Mouse (Mus musculus) CH12.LX (cell line): ENCODE measurements at regions not wholly inside any gene's neighbourhood (a gene's known extent, or its start where the extent isn't known, plus 50 kb on each side); places are given as distances from the start of the nearest gene placed in this dataset.

Source experiments
- GABPA ChIP-seq: IDR thresholded peaks from 2 replicates; pipeline ENCODE4 v1.6.1; 2012; ENCODE audit warnings: low read depth, low read length, improper control_type of control experiment, inconsistent platforms; ENCODE audit not compliant: insufficient replicate concordance
- MYC ChIP-seq: IDR thresholded peaks from 2 replicates; pipeline ENCODE4 v1.6.1; 2011; ENCODE audit warnings: low read depth, mild to moderate bottlenecking, improper control_type of control experiment, low read length

DNA sequence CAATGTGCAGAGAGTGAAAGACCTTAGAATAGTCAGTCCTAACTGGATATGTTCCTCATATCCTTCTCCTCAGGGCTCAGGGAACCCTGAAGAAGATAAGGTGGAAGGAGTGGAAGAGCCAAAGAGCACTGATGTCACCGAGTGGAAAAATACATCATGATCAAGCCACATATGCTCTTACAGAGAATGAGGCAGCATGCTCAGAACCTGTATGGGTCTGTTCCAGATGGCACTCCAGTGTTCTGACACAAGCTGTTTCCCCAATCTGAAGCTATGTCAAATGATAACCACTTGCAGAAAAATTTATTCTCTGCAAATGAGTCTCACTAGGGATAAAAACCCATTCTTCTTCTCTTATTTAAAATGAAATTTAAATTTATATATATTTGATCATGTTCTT lies 572.6 kb upstream of the Robo2 start:
- TF ChIP-seq GABPA: no peak
- no peak for TF ChIP-seq MYC
